Mouse (Mus musculus) limb, embryonic 13.5 days (tissue): ENCODE results near the gene Ccdc114. TPM values are rescaled to one million over a fixed set of nuclear protein-coding genes. Genes with fewer than 3 reads are reported as not detected.
"Not testable (repeated sequence)": the region's sequence is repeated elsewhere in the genome, so short reads cannot be mapped to it uniquely, and the experiment has no call there.

ENCODE experiments used
- ATAC-seq: fragments of 200-750 bp; cut with Nextera tagmentation; 2 replicates; pipeline ENCODE4 v1.8.0; 2017; ENCODE audit warnings: low read depth, moderate number of reproducible peaks, moderate TSS enrichment; ENCODE audit not compliant: low FRiP score
- H3K27ac ChIP-seq: fragments of 300-500 bp; sonication (generic); 2 replicates; pipeline ENCODE4 v1.5.1; 2015; ENCODE audit warnings: inconsistent platforms, mild to moderate bottlenecking, moderate library complexity
- H3K27me3 ChIP-seq: fragments of 300-500 bp; sonication (generic); 2 replicates; pipeline ENCODE4 v1.6.1; 2015; ENCODE audit warnings: mild to moderate bottlenecking, inconsistent platforms
- H3K36me3 ChIP-seq: fragments of 300-500 bp; sonication (generic); 2 replicates; pipeline ENCODE4 v1.6.1; 2015; ENCODE audit warnings: inconsistent platforms, mild to moderate bottlenecking, moderate library complexity
- H3K4me1 ChIP-seq: fragments of 300-500 bp; sonication (generic); 2 replicates; pipeline ENCODE4 v1.6.1; 2015; ENCODE audit warnings: inconsistent platforms
- H3K4me2 ChIP-seq: fragments of 300-500 bp; sonication (generic); replicated peaks from 2 replicates; pipeline ENCODE4 v1.6.1; 2015; ENCODE audit warnings: inconsistent platforms, mild to moderate bottlenecking, moderate library complexity
- H3K4me3 ChIP-seq: fragments of 300-500 bp; sonication (generic); 2 replicates; pipeline ENCODE4 v1.5.1; 2015; ENCODE audit warnings: moderate library complexity, mild to moderate bottlenecking, inconsistent platforms
- H3K9ac ChIP-seq: fragments of 300-500 bp; sonication (generic); 2 replicates; pipeline ENCODE4 v1.6.1; 2015; ENCODE audit warnings: mild to moderate bottlenecking, inconsistent platforms
- H3K9me3 ChIP-seq: fragments of 300-500 bp; sonication (generic); 2 replicates; pipeline ENCODE4 v1.6.1; 2016; ENCODE audit warnings: inconsistent platforms
- WGBS: fragments of 180-500 bp; shearing (Covaris S2); methylation state at CpG from one replicate; pipeline ENCODE4 v1.1.7; 2015; 5-methylcytosine and 5-hydroxymethylcytosine counted together
- polyA plus RNA-seq: library from polyadenylated mRNA; unstranded; fragments of >200 nt; fragmentation: Nextera tagmentation; extraction: Ambion mirVana; gene quantifications from 2 replicates; pipeline ENCODE4 v1.2.1, GENCODE M21; 2015

Ccdc114 gene
- 4.1 and 4.8 TPM in 2 replicates for polyA plus RNA-seq

DNA sequence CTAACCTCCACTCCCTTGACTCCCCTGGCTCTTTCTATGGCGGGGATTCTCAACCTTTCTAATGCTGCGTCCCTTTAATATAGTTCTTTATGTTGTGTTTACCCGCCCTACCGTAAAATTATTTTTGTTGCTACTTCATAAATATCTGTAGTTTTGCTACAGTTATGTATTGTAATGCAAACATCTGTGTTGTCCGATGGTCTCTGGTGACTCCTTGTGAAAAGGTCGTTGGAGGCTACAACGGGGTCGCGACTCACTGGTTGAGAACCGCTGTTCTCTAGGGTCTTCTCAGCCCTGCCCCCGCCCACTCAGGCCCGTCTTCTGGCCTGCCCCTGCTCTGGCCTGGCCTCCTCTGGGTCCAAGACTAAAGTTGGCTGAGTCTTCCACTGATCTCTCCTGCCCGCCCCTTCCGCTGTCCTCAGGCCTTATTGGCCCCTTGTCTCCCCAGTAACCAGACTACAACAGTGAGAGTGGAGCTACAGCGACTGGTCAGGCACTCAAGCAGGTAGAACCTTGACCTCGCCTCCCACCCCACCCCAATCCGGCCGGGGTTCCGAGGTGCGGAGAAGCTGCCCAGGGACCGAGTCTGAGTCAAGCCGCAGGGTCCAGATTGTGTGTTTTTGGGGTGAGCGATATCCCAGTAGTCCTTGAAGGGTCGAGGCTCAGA lies at the start of gene Ccdc114:
Ccdc114 (plus strand) TSS at position 311 of the 667 bp plus-strand sequence.
- Histone ChIP-seq H3K4me1 (peaks cover 40% of the 10 kb centered on the region), H3K9me3 (peaks cover 8% of the 10 kb centered on the region; the same call in 1 of the 2 replicates), H3K27ac (peak within 1 kb of the TSS; percentile 94), H3K27me3 (peaks cover 16% of the 10 kb centered on the region), H3K4me3 (peak within 1 kb of the TSS; percentile 44), H3K4me2 (peak within 1 kb of the TSS; percentile 64), H3K9ac (peak within 1 kb of the TSS; percentile 53), H3K36me3 (peaks cover 4% of the 10 kb centered on the region)
- WGBS: 9% methylated on average over 24 of the region's 24 CpGs
- ATAC-seq: peak; percentile 21

DNA sequence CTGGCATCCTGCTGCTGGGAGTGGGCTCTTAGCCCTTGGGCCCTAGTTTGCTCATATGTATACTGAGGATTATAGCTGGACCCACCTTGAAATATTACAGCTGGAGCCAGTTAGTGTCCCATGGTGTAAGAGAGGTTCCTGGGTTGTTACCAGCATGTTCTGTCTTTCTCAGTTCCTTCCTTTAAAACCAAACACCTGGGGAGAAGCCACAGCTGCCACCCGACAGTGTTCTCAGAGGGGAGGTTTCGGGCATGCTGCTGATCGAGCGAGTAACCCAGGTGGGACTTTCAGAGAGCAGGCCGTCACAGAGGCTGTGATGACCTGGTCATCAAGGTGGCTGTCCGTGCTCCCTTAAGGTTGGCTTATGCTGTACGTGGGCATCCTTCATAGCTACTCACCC lies 47.0 kb upstream of the Ccdc114 start:
- no peak overlapping the region for H3K4me3 ChIP-seq
- H3K27me3 ChIP-seq: peaks cover 3% of the 10 kb centered on the region
- peaks cover 78% of the 10 kb centered on the region for H3K36me3 ChIP-seq
- H3K9me3 ChIP-seq: peaks cover 5% of the 10 kb centered on the region; the same call in 1 of the 2 replicates
- ATAC-seq: no peak
- WGBS: 93% methylated on average over 7 of the region's 7 CpGs
- H3K4me2 ChIP-seq: no peak overlapping the region
- no peak overlapping the region for H3K27ac ChIP-seq
- no peak overlapping the region for H3K9ac ChIP-seq
- peaks cover 17% of the 10 kb centered on the region for H3K4me1 ChIP-seq

DNA sequence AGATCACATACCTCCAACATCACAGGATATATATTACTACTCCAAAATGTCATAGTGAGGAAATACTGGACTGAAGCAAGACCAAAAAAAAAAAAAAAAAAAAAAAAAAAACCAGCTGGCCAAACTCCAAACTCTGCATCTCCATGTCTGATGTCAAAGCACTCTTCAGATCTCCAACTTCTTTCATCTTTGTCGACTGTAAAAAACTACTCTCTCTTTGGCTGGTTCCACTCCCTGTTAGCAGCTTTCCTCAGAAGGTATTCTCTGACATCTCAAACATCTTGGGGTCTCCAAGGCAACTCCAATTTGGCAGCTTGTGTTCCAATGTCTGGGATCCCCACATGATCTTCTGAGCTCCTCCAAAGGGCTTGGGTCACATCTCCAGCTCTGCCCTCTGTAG lies 45.6 kb upstream of the Ccdc114 start, which contains the start of gene Grin2d:
Grin2d (minus strand) TSS at position 101 of the 400 bp plus-strand sequence.
- WGBS: 96% methylated on average over 1 of the region's 1 CpGs
- not testable (repeated sequence) for H3K9me3 ChIP-seq, H3K4me2 ChIP-seq, H3K27me3 ChIP-seq, H3K4me3 ChIP-seq, H3K27ac ChIP-seq, H3K9ac ChIP-seq, ATAC-seq
- Histone ChIP-seq H3K36me3 (peaks cover 91% of the 10 kb centered on the region), H3K4me1 (peaks cover 17% of the 10 kb centered on the region)

DNA sequence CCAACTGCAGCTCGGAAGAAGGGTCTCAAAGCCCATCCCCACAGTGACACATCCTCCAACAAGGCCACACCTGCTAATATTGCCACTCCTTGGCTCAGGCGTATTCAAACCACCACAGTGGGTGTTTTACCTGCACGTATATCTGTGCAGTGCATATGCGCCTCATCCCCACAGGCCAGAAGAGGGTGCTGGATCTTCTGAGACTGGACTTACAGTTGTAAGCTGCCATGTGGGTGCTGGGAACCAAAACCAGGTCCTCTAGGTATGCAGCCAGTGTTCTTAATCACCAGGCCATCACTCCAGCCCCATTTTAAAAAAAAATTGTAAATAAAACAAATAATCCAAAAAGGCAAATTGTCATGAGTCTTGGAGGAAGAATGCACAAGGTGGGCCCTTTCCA lies 43.3 kb upstream of the Ccdc114 start:
- ATAC-seq: no peak
- Histone ChIP-seq H3K4me1 (no peaks in the 10 kb centered on the region), H3K36me3 (peaks cover 99% of the 10 kb centered on the region)

DNA sequence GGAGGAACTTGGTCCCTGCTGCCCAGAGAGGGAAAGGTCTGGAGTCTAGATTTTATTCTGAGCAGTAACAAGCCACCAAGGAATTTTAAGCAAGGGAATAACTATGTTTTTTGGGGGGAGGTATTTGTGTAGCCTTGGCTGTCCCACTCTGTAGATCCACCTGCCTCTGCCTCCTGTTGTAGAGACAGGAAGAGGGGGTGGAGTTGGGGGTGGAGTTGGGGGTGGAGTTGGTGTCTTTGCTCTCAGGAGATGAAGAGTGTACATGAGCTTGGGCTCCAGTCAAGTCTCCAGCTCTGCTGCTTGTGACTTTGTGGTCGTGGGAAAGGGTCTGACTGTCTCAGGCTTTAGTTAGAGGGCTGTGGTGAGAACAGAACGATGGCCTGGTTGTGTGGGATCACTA lies 42.9 kb upstream of the Ccdc114 start:
- Histone ChIP-seq H3K4me3 (no peak overlapping the region), H3K4me2 (no peak overlapping the region), H3K9me3 (peaks cover 5% of the 10 kb centered on the region; the same call in 1 of the 2 replicates), H3K36me3 (peaks cover 99% of the 10 kb centered on the region), H3K4me1 (no peaks in the 10 kb centered on the region), H3K9ac (no peak overlapping the region), H3K27ac (no peak overlapping the region), H3K27me3 (no peaks in the 10 kb centered on the region)
- no peak for ATAC-seq
- WGBS: 92% methylated on average over 2 of the region's 2 CpGs

More for the DNA sequence above, 43.3 kb upstream of the Ccdc114 start:
- no peaks in the 10 kb centered on the region for H3K27me3 ChIP-seq
- H3K9ac ChIP-seq: no peak overlapping the region
- WGBS: 95% methylated on average over 4 of the region's 4 CpGs
- H3K4me2 ChIP-seq: no peak overlapping the region
- no peak overlapping the region for H3K27ac ChIP-seq
- no peak overlapping the region for H3K4me3 ChIP-seq
- peaks cover 5% of the 10 kb centered on the region; the same call in 1 of the 2 replicates for H3K9me3 ChIP-seq

DNA sequence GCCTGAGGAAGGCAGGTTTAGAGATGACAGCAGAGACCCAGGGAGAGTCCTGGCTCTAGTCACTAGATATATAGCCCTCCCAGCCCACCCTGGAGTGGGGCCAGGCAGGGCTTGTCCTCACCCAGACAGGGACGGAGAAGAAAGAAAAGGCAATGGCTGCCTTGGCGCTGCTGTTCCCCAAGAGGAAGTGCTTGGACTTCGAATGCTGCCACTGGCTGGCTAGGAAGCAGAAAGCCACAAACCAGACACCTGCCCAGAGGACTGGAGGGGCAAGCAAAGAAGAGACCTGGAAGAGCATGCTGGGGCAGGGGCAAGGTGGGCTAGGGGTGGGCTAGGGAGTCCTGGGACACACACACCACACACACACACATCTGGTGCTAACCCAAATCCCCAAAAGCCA lies 36.6 kb upstream of the Ccdc114 start:
- Histone ChIP-seq H3K9me3 (no peaks in the 10 kb centered on the region), H3K4me2 (no peak overlapping the region), H3K27ac (no peak overlapping the region), H3K9ac (no peak overlapping the region), H3K4me3 (no peak overlapping the region), H3K27me3 (no peaks in the 10 kb centered on the region), H3K4me1 (no peaks in the 10 kb centered on the region), H3K36me3 (peaks cover 38% of the 10 kb centered on the region)
- WGBS: 59% methylated on average over 3 of the region's 3 CpGs
- ATAC-seq: no peak

DNA sequence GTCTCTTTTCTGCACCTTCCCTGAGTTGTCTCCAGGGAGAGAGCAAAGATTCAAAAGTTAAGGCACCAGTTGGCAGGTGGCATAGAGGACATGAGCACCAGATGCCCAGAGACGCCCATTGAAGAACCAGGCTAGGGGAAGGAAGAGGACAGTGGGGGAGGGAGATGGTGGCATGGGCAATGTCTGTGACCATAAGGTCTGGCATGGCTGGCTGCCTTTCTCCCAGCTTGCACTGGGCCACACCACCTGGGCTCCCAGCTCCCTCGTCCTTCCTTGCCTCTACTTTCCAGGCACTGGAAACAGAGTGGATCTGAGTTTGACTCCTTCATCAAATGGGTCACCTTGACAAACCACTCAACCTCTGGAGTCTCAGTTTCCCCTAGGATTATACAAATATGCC lies 31.2 kb upstream of the Ccdc114 start:
- no peak overlapping the region for H3K9ac ChIP-seq
- H3K4me1 ChIP-seq: peaks cover 10% of the 10 kb centered on the region
- H3K27me3 ChIP-seq: no peaks in the 10 kb centered on the region
- H3K27ac ChIP-seq: no peak overlapping the region
- H3K4me3 ChIP-seq: no peak overlapping the region
- WGBS: 86% methylated on average over 2 of the region's 2 CpGs
- H3K36me3 ChIP-seq: no peaks in the 10 kb centered on the region
- no peak for ATAC-seq
- no peak overlapping the region for H3K4me2 ChIP-seq
- H3K9me3 ChIP-seq: no peaks in the 10 kb centered on the region

DNA sequence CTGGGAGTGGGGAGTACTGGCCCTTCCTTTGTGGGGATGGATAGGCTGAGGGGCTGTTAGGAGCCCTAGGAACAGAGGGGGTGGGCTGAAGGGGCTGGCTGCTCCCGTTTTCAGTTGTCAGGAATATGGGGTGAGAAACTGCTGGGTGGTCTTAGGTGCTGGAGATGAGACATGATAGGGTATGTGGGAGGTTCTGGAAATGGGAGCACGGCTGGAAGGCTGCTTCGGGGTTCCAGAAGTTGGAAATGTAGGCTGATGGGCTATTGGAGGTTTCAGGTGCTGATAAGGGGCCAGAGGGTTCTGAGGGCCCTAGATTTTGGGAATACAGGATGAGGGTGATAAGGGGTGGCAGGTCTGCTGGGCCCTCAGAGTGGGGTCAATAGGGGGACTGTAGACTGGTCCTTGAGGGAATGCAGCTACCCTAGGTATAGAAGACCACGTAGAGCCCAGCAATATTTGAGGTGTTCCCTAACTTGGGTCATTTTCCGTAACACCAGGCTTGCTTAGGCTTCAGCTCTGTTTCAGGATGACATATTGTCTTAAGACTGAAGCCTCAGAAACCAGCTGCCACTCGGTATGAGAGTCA lies 27.8 kb upstream of the Ccdc114 start:
- no peak overlapping the region for H3K9ac ChIP-seq
- peaks cover 14% of the 10 kb centered on the region for H3K4me1 ChIP-seq
- H3K4me3 ChIP-seq: peak overlapping the region; percentile 31
- WGBS: 74% methylated on average over 6 of the region's 6 CpGs
- H3K4me2 ChIP-seq: peak overlapping the region; percentile 92
- no peaks in the 10 kb centered on the region for H3K27me3 ChIP-seq
- no peaks in the 10 kb centered on the region for H3K9me3 ChIP-seq
- H3K36me3 ChIP-seq: no peaks in the 10 kb centered on the region; the same call in 1 of the 2 replicates
- peak; percentile 4; the same call in 1 of the 2 replicates for ATAC-seq
- 0 out of 2 replicates have a peak overlapping the region, but pooled peaks have one; percentile 33 for H3K27ac ChIP-seq

DNA sequence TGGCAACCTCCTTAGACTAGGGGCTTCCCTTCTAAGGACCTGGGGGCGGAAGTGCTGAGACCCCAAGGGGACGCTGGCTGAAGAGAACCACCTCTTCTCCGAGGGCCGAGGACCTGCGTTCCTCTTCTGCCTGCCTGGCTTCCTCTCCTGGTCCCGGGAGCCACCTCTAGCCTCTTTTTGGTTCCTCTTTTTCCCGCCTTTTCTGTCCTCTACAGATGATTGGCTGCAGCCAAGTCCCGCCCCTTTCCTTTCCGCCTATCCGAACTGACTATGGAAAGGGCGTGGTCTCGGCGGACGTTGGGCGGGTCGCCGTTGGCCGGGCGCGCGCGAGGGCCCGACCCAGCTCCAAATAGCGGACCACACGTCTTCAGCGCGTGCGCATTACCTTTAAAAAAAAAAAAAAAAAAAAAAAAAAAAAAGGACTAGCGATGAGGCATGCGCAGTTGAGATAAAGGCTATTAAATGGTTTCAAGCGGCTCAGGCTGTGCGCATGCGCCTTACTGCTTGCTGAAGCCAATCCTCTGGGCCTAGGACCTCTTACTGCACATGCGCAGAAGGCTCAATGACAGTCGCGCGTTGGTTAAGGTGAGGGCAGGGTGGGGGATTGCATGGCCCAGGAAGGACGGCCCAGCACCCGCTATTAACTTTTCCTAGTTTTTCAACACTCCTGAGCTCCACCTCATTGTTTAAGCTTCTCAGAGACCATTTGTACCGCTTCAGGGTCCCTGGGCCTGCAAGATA lies 27.2 kb upstream of the Ccdc114 start, which contains the start of the genes Syngr4 and Tmem143:
Syngr4 (minus strand) TSS at position 198 of the 741 bp plus-strand sequence.
Tmem143 (plus strand) TSS at position 425 of the 741 bp plus-strand sequence.
- H3K27ac ChIP-seq: peak within 1 kb of the TSS; percentile 82
- peak; percentile 92 for ATAC-seq

DNA sequence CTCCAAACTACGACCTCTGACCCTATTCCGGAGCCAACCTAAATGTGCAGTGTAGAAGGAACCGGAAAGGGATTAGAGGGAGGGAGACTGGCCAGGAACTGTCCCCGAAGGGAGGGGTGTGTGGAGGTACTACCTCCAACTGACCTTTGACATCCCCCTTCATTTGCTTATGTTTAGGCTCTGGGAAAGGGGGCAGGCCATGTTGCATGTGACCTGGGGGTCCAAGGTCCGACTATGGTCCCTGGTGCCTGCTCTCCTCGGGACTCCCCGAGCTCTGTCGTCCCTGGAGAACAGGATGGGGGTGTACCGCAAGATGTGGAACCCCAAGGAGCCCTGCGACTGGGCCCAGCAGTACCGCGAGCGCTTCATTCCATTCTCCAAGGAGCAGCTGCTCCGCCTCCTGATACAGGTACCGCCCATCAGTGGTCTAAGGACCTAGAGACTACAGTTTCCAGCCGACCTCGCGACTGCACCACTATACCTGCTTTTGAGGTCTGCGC lies 26.6 kb upstream of the Ccdc114 start:
- Histone ChIP-seq H3K4me1 (peaks cover 14% of the 10 kb centered on the region), H3K9me3 (no peaks in the 10 kb centered on the region), H3K27me3 (no peaks in the 10 kb centered on the region), H3K27ac (peak overlapping the region; percentile 82), H3K36me3 (no peaks in the 10 kb centered on the region; the same call in 1 of the 2 replicates), H3K9ac (peak overlapping the region; percentile 79), H3K4me3 (peak overlapping the region; percentile 59), H3K4me2 (peak overlapping the region; percentile 92)
- WGBS: 3% methylated on average over 19 of the region's 19 CpGs
- ATAC-seq: peak; percentile 38

More for the DNA sequence above, 27.2 kb upstream of the Ccdc114 start, which contains the start of the genes Syngr4 and Tmem143:
- Histone ChIP-seq H3K27me3 (no peaks in the 10 kb centered on the region), H3K36me3 (no peaks in the 10 kb centered on the region; the same call in 1 of the 2 replicates), H3K4me1 (peaks cover 14% of the 10 kb centered on the region), H3K9ac (peak within 1 kb of the TSS; percentile 79), H3K4me3 (peak within 1 kb of the TSS; percentile 59), H3K9me3 (no peaks in the 10 kb centered on the region), H3K4me2 (peak within 1 kb of the TSS; percentile 92)
- WGBS: under 1% methylated on average over 40 of the region's 40 CpGs

DNA sequence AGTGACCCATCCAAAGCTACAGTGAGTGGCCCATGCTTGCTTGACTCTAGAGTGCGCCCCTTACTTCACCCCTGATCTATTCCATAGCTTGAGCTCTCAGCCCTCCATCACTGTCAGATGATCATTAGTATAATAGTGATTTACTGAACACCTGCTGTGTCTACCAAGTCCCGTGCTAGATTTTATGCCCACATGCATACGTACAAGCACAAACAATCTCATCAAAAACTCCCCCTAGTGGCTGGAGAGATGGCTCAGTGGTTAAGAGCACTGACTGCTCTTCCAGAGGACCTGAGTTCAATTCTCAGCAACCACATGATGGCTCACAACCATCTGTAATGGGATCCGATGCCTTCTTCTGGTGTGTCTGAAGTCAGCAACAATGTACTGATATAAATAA lies 25.7 kb upstream of the Ccdc114 start:
- Histone ChIP-seq H3K27ac (peak overlapping the region; percentile 82; the same call in 1 of the 2 replicates), H3K4me3 (peak overlapping the region; percentile 59; the same call in 1 of the 2 replicates), H3K9ac (peak overlapping the region; percentile 79; the same call in 1 of the 2 replicates), H3K4me1 (peaks cover 14% of the 10 kb centered on the region), H3K4me2 (peak overlapping the region; percentile 92)
- 52% methylated on average over 4 of the region's 4 CpGs for WGBS
- not testable (repeated sequence) for H3K27me3 ChIP-seq, H3K9me3 ChIP-seq, ATAC-seq, H3K36me3 ChIP-seq
